Mouse (Mus musculus): Measurements from ENCODE around the gene Vmn2r7.
"Not testable (repeated sequence)": the region's sequence is repeated elsewhere in the genome, so short reads cannot be mapped to it uniquely, and the experiment has no call there.

Gene Vmn2r7

DNA sequence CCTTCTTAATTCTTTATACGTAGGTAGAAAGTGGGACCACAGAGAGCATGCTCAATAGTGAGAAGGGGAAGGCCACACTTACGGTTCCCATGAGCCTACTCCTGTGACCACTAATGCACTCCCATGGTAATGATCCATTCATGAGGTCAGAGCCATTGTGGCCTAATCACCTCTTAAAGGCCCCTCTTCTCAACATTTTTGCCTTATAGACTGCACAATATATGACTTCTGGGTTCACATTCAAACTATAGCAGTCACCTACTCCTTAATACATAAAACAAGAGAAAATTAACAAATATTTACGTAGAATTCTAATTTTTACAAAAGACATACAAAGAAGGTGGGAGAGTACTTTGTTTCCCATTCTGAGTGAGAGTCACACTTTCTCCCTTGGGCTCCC is at the start of gene Vmn2r7:
Gene Vmn2r7, minus strand, starts transcription at position 101 of the 400 bp plus-strand sequence.
- not testable (repeated sequence) for DNase-seq

DNA sequence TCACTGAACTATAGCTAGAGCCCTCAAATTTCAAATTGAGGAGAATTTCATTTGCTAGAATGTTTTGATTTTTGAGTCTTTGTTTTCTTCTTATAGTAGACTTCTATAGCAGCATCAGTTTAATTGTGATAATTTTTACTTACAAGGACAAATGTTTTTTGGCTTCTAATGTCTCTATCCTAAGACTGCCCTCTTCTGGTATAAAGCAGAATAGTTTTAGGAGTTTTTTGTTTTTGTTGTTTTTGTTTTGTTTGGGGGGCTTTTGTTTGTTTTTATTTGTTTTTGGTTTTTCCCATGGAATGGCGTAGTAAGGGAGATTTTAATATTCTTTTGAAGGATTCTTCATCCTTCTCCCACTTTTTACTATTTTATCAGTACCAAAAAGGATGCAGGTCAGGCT is 45.2 kb upstream of the Vmn2r7 start:
- no peak for DNase-seq

DNA sequence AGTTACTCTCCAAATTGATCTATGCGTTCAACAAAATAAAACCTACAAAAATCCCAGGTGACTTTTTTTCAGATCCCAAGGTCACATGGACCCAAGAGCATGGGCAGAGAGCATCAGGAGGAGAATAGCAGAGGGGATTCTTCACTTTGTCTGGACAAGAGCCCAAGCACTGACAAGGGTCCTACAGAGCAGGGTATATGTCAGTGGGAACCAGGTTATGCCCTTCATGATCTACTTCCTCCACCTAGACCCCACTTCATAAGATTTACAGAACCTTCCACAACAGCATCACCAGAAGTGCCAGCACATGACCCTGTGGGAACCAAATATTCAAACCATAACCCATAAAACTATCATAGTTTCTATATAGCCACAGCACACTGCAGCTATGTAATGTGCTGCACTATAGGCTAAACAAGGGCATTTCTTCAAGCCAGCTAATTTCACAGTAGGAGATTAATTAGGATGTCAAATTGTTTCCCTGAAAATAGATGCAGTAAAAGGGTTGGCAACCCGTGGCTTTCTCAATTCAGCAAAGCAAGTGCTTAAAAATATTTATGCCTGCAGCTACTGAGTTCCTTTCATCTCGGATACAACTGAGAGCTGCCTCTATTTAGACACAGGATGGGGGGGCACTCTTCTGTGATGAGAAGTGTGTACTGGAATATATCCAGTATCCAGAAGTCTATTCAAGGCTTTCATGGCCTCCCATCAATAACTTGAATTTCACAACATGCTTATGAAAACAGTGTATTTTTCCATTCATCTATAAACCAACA is 33.8 kb upstream of the Vmn2r7 start:
- no peak for DNase-seq

DNA sequence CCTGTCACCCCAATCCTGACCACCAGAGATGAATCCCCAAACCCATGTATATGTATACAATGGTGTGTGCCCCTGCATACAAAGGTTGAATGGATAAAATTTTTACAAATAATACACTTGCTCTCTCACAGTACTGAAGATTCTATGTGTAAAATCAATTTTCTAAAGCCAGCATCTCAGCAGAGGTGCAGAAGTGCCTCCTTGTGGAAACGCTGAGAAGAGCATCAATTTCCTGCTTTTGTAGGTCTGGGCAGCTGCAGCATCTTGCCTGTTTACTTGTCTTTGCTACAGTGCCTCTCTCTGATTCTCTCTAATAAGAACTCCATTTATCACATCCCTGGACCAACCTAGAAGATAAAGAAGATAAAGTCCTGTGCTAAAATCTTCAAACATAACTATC is 32.1 kb upstream of the Vmn2r7 start:
- no peak for DNase-seq

DNA sequence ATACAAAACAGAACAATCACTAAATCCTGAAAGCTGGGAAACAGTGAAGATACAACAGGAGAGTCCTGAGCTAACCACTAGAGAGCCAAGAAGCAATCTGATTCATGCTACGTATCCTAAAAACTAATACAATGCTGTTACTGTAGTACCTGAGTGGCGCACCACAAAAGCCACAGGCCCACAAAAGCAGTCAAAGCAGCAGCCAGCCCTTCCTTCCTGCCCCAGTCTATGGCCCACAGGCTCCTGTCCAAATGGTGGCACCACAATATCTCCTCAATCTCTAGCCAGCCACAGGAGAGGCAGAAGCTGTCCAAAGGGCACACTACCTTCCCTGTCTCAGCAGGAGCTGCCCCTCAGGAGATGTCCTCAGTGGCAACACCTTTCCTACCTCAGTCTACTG is 1.7 kb downstream of the Vmn2r7 start:
- no peak for DNase-seq

DNA sequence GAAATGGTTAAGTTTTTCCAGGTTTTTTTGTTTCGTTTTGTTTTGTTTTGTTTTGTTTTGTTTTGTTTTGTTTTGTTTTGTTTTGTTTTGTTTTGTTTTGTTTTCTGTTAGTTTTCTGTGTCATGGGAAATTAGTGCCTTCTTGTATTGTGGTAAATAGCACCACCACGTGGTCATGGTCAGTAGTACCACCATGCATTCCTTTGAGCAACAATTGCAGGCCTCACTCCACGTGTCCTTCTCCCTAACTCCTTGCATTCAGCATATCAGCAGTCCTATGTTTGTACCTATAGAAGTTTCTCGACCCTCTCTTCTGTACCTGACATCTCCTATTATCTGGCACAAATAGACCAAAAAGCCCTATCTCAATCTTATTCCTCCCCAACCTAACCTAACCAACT is 2.3 kb downstream of the Vmn2r7 start:
- DNase-seq = peak in 1 of 2 experiments; percentile 5

DNA sequence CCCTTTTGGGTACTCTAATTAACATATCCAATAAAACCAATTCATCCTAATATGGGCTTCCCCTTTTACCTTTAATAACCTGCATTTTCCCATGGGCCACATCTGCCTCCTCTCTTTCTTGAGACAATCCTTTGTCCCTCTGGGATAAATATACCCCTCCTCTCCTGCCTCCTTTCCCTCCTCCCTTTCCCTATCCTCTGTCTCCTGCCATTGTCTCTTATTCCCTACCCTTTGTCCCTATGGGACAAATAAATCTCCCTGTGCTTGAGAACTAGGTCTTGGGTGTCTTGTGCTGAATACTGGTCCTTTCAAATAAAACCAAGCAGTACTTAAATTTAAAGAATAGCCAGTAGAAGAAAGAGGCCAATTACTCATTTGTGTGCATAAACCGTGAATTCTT is 13.4 kb downstream of the Vmn2r7 start:
- DNase-seq = no peak

DNA sequence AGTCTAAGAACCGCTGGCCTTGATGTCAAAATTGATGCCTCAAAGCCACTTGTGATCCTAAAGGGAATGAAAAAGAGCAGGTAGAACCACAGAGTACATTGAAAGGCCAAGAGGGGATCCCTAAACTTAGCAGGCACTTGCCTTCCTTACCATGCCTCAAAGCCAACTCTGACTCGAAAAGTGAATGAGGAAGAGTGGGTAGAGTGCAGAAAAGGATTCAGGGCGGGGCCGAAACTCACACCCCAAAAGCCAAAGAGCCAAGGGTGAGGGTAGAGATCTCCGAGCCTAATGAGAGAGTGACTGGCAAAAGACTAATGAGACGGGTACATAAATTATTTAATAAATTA is 53.3 kb downstream of the Vmn2r7 start:
- DNase-seq = no peak

DNA sequence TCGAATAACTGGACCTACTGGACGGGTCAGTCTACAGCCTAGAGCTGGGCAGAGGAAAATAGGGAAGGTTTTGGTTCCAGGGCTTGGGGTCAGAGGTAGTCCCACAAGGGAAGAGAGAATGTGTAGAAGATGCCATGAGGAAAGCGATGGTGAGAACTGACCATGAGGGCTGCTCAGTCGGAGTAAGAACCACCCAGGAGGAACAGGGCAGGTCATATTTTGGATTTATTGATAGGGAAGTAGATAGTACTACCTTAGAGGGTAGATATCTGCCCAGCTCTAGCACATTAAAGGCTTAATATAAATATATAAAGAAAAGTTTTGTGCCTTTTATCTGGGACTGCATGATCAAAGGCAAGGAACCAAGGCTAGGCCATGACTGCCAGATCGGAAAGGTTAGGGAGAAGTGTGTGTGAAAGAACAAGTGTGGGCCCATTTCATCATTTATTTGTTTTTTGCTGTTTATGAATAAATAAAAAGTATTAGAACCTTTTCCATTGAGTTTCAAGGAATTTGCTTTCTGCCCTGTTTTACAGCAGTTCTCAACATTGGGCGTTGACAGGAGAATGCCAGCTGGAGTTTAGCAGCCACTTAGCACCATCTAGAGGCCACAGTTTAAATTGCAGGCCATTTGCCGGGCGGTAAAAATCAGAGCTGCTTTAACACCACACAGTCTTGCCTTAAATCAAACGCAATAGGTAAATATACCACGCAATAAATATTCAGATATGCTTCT is 53.9 kb downstream of the Vmn2r7 start:
- DNase-seq = no peak

DNA sequence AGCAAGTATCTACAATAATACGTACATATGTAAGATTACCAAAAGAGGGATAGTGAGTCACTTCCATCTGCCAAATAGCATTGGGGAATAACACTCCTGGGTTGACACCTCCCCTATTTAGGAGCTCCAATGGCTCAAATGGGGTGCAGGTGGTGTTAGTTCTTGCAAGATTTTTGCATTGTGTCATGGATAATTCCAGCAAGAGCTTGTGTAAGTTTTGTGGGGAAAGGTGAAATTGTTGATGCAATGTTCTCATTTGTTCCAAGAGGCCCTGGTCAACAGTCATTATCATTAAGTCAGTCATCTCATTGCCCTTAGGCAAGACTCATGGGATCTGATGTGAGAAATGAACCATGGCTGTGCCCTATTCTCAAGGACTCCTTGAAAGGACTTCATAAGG is 61.7 kb downstream of the Vmn2r7 start:
- no peak for DNase-seq

DNA sequence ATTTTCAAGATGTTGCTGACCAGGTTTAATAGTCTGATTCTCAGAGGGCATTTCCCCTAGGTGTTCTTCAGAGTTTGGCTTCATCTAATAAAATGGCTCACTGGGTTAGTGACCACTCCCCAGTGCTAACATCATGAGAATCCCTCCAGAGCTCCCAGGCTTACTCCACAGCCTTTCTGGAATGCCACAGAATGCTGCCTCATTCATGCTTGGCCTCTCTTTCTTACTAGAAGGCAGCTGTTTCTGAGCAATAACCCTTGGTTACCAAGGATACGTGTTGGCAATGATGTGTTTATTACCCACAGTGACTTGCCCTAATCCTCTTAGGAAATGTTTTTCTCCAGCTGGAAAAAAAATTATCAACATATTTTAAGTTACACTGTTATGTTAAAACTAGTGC is 72.4 kb downstream of the Vmn2r7 start:
- no peak for DNase-seq

DNA sequence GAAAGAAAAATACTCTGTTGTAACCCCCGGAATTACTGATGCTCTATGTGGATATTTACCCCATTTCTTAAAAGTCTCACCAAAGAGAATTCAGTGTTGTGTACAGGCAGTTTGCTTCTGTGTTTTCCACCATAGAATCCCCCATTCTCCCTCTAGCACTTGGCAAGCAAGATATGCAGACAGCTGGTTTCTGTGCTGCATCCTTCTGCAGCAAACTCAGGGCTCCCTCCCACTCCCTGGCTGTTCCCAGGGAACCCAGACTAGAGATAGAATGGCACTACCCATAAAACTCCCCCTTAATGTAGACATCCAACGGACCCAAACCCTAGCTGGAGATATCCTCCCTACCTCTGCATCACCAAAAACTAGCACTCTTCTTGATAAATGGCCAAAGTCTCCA is 88.4 kb downstream of the Vmn2r7 start:
- no peak for DNase-seq

DNA sequence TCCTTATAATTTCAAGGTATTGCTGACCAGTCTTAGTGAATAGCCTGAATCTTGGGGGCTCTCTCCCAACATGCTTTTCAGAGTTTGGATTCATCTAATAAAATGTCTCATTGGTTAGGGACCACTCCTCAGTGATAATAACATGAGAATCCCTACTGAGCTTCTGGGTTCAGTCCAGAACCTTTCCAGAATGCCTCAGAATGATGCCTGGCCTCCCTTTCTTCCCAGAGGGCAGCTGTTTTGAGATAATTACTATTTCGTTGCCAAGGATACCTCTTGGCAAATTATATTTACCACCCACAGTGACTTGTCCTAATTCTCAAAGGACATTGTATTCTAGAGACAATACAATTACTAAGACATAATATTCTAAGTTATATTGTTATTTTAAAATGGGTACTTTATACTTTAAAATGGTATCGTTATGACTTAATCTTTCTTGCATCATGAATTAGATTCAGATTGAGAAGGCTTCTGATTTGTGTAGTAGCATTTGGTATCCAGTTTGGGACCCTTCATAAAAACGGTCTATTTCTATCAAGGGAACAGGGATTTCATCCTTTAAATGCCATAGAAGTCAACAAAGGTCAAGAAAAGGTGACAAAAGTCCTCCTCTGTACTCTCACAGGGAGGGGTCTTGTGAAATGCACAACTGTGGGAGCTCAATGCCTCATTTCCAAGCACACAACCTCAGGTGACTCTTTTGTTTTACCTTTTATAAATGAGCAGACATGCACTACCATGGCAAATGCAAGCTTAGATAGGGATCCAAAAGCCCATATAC is 117.2 kb downstream of the Vmn2r7 start:
- not testable (repeated sequence) for DNase-seq

DNA sequence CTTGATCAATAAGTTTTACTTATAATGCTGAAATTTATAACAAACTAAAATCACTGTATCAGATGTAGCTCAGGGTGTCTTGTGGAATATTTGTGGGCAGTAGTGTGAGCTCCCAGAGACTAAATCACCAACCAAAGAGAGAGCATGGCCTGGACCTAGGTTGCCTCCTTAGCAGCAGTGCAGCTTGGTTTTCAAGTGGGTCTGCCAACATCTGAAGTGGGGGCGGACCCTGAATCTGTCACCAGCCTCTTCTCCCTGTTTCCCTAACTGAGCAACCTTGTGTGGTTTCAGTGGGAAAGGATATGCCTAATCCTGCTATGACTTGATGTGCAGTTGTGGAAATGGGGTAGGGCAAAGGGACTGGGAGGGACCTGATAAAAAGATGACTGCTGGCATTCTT is 118.8 kb downstream of the Vmn2r7 start:
- DNase-seq = not testable (repeated sequence)

DNA sequence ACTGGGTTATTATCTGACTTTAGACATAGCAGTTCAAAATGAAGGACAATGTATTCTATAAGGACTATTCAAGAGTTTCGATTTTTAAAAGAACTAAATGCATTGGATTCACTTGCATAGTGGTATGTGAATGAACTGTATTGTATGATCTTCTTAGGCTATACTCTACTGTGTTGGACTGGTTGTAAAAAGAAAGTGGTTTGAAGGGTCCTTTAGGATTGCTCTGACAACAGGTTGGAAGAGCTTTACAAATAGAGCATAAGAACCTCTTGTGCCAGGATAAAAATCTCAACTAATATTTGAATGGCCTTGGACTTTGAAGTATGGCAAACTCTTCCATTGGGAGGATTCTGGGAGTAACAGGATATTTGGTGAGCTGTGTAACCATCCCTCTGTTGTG is 168.5 kb downstream of the Vmn2r7 start:
- not testable (repeated sequence) for DNase-seq

Data from spleen, adult 18-20 months (tissue).